Mouse (Mus musculus): ENCODE measurements at regions not wholly inside any gene's neighbourhood (a gene's known extent, or its start where the extent isn't known, plus 50 kb on each side); places are given as distances from the start of the nearest gene placed in this dataset.
A peak's percentile ranks its signal among the peaks of the same experiment; 100 is the strongest.

- peak; percentile 7 for DNase-seq
These were observed 740.8 kb upstream of the Sel1l start for GRCm38 (mm10) chr12:92589725-92590124.

GRCm38 (mm10) chr12:92589305-92589704 is 740.3 kb upstream of the Sel1l start:
- no peak for DNase-seq

GRCm38 (mm10) chr12:92578596-92578995 is 729.6 kb upstream of the Sel1l start:
- no peak for DNase-seq
